8 mouse cellular contexts compared by ENCODE assay signal in genomic region chr14:55536116-55536745, GRCm38 (mm10).
DNase-seq lines count a peak whose midpoint lies in the region.

No protein-coding gene starts in this region.

- DNase-seq in cerebellum, adult 18-20 months, result peak; percentile 25 to 29
- no peak for DNase-seq in cerebellum, adult 9-10 months
- peak; percentile 44 for DNase-seq in layer of hippocampus, adult 9-11 months
- DNase-seq in layer of hippocampus, adult 9-10 months (ENCODE audit: low spot score), result no peak
- DNase-seq in NIH3T3 (ENCODE audit: low read depth), result peak; percentile 59
- peak; percentile 60 for DNase-seq in induced T-regulatory cell, adult 2 months (ENCODE audit: low read depth)
- peak; percentile 52 for DNase-seq in naive thymus-derived CD4-positive, alpha-beta T cell, adult 2 months (ENCODE audit: low read depth)
- no peak for DNase-seq in frontal cortex, postnatal 14 days (ENCODE audit: low spot score in 2 of 2)

Comparison
In these comparisons a context has a peak if more than half of its experiments do, and no peak if none do; other contexts are left out.
1. DNase-seq: peak in cerebellum, adult 18-20 months (2 of 2), layer of hippocampus, adult 9-11 months (single experiment), NIH3T3 (single experiment), induced T-regulatory cell, adult 2 months (single experiment) and naive thymus-derived CD4-positive, alpha-beta T cell, adult 2 months (single experiment); none in cerebellum, adult 9-10 months (single experiment), layer of hippocampus, adult 9-10 months (single experiment) and frontal cortex, postnatal 14 days (0 of 2).